Mouse (Mus musculus) liver, embryonic 16.5 days (tissue): Measurements from ENCODE around the gene Stard5. TPM values are rescaled to one million over a fixed set of nuclear protein-coding genes. Genes with fewer than 3 reads are reported as not detected.

Source experiments
- ATAC-seq: fragments of 200-750 bp; cut with Nextera tagmentation; 2 replicates; pipeline ENCODE4 v1.8.0; 2017; ENCODE audit warnings: low read depth, mild to moderate bottlenecking, moderate number of reproducible peaks, moderate library complexity
- H3K27ac ChIP-seq: fragments of 300-500 bp; sonication (generic); 2 replicates; pipeline ENCODE4 v1.5.1; 2014; ENCODE audit warnings: mild to moderate bottlenecking, low read length
- H3K27me3 ChIP-seq: fragments of 300-500 bp; sonication (generic); 2 replicates; pipeline ENCODE4 v1.6.1; 2014; ENCODE audit warnings: low read depth, low read length, mixed read lengths; ENCODE audit not compliant: control insufficient read depth, insufficient read depth
- H3K36me3 ChIP-seq: fragments of 300-500 bp; sonication (generic); 2 replicates; pipeline ENCODE4 v1.6.1; 2014; ENCODE audit warnings: mild to moderate bottlenecking; ENCODE audit not compliant: control insufficient read depth, insufficient read depth
- H3K4me1 ChIP-seq: fragments of 300-500 bp; sonication (generic); 2 replicates; pipeline ENCODE4 v1.6.1; 2014; ENCODE audit warnings: low read depth, low read length, mixed read lengths; ENCODE audit not compliant: control insufficient read depth
- H3K4me2 ChIP-seq: fragments of 300-500 bp; sonication (generic); 2 replicates; pipeline ENCODE4 v1.6.1; 2014; ENCODE audit warnings: low read depth, low read length, mixed read lengths
- H3K4me3 ChIP-seq: fragments of 300-500 bp; sonication (generic); 2 replicates; pipeline ENCODE4 v1.5.1; 2014; ENCODE audit warnings: low read depth, mild to moderate bottlenecking, low read length
- H3K9ac ChIP-seq: fragments of 300-500 bp; sonication (generic); 2 replicates; pipeline ENCODE4 v1.6.1; 2014; ENCODE audit warnings: low read depth, low read length
- H3K9me3 ChIP-seq: fragments of 300-500 bp; sonication (generic); replicated peaks from 2 replicates; pipeline ENCODE4 v1.6.1; 2016; ENCODE audit warnings: low read length; ENCODE audit not compliant: control insufficient read depth
- WGBS: fragments of 180-500 bp; shearing (Covaris S2); extraction: QIAGEN DNeasy Blood & Tissue Kit; methylation state at CpG from one replicate; pipeline ENCODE4 v1.1.7; 2014; ENCODE audit not compliant: insufficient replicate concordance; 5-methylcytosine and 5-hydroxymethylcytosine counted together
- polyA plus RNA-seq: library from polyadenylated mRNA; unstranded; fragments of >200 nt; fragmentation: Nextera tagmentation; extraction: Ambion mirVana; gene quantifications from 2 replicates; pipeline ENCODE4 v1.2.1, GENCODE M21; 2015

Gene Stard5
- polyA plus RNA-seq, 1 experiment from 2014 or later: 25.3 TPM

GRCm38 (mm10) chr7:83654938-83655630 lies 23.3 kb downstream of the Stard5 start:
- Histone ChIP-seq H3K36me3 (no peaks in the 10 kb centered on the region), H3K9ac (0 out of 2 replicates have a peak overlapping the region, but pooled peaks have one; percentile 15), H3K27ac (peak overlapping the region; percentile 60), H3K4me2 (peak overlapping the region; percentile 18; the same call in 1 of the 2 replicates), H3K4me1 (no peaks in the 10 kb centered on the region; the same call in 1 of the 2 replicates), H3K4me3 (peak overlapping the region; percentile 36), H3K27me3 (no peaks in the 10 kb centered on the region), H3K9me3 (no peaks in the 10 kb centered on the region)
- 20% methylated on average over 5 of the region's 5 CpGs for WGBS
- peak; percentile 50 for ATAC-seq

- Histone ChIP-seq H3K4me3 (no peak overlapping the region), H3K36me3 (no peaks in the 10 kb centered on the region), H3K4me1 (no peaks in the 10 kb centered on the region; the same call in 1 of the 2 replicates), H3K27ac (peak overlapping the region; percentile 64), H3K9me3 (no peaks in the 10 kb centered on the region), H3K27me3 (no peaks in the 10 kb centered on the region), H3K9ac (no peak overlapping the region), H3K4me2 (no peak overlapping the region)
- WGBS: 44% methylated on average over 1 of the region's 1 CpGs
- ATAC-seq: no peak
These were observed 27.0 kb downstream of the Stard5 start for GRCm38 (mm10) chr7:83658716-83659115.

- Histone ChIP-seq H3K9ac (no peak overlapping the region), H3K4me3 (no peak overlapping the region), H3K36me3 (no peaks in the 10 kb centered on the region), H3K4me1 (no peaks in the 10 kb centered on the region; the same call in 1 of the 2 replicates), H3K9me3 (no peaks in the 10 kb centered on the region), H3K27ac (peak overlapping the region; percentile 74), H3K4me2 (no peak overlapping the region), H3K27me3 (no peaks in the 10 kb centered on the region)
- peak; percentile 64 for ATAC-seq
- 51% methylated on average over 9 of the region's 9 CpGs for WGBS
These were observed 27.7 kb downstream of the Stard5 start for GRCm38 (mm10) chr7:83659159-83660065.

- Histone ChIP-seq H3K4me2 (no peak overlapping the region), H3K9ac (no peak overlapping the region), H3K4me3 (no peak overlapping the region), H3K9me3 (no peaks in the 10 kb centered on the region), H3K27ac (0 out of 2 replicates have a peak overlapping the region, but pooled peaks have one; percentile 17), H3K36me3 (no peaks in the 10 kb centered on the region), H3K27me3 (no peaks in the 10 kb centered on the region), H3K4me1 (no peaks in the 10 kb centered on the region; the same call in 1 of the 2 replicates)
- 83% methylated on average over 11 of the region's 11 CpGs for whole genome bisulfite sequencing
- ATAC-seq: no peak
These were observed 28.5 kb downstream of the Stard5 start for GRCm38 (mm10) chr7:83660273-83660691.

- ATAC-seq: no peak
- Histone ChIP-seq H3K9me3 (no peaks in the 10 kb centered on the region), H3K9ac (no peak overlapping the region), H3K27me3 (no peaks in the 10 kb centered on the region), H3K4me2 (no peak overlapping the region), H3K36me3 (no peaks in the 10 kb centered on the region), H3K4me3 (no peak overlapping the region), H3K4me1 (no peaks in the 10 kb centered on the region; the same call in 1 of the 2 replicates), H3K27ac (no peak overlapping the region)
- WGBS: 70% methylated on average over 10 of the region's 10 CpGs
These were observed 29.3 kb downstream of the Stard5 start for GRCm38 (mm10) chr7:83661031-83661430.

GRCm38 (mm10) chr7:83661763-83662162 lies 30.0 kb downstream of the Stard5 start:
- ATAC-seq: no peak
- no peaks in the 10 kb centered on the region for H3K27me3 ChIP-seq
- no peaks in the 10 kb centered on the region for H3K36me3 ChIP-seq
- H3K4me3 ChIP-seq: no peak overlapping the region
- H3K4me2 ChIP-seq: no peak overlapping the region
- 74% methylated on average over 3 of the region's 3 CpGs for WGBS
- H3K27ac ChIP-seq: no peak overlapping the region
- H3K4me1 ChIP-seq: no peaks in the 10 kb centered on the region; the same call in 1 of the 2 replicates
- no peaks in the 10 kb centered on the region for H3K9me3 ChIP-seq
- H3K9ac ChIP-seq: no peak overlapping the region

- Histone ChIP-seq H3K27me3 (no peaks in the 10 kb centered on the region), H3K9ac (no peak overlapping the region), H3K27ac (no peak overlapping the region), H3K4me1 (no peaks in the 10 kb centered on the region; the same call in 1 of the 2 replicates), H3K4me3 (no peak overlapping the region), H3K9me3 (no peaks in the 10 kb centered on the region), H3K36me3 (no peaks in the 10 kb centered on the region), H3K4me2 (no peak overlapping the region)
- no peak for ATAC-seq
- 62% methylated on average over 6 of the region's 6 CpGs for WGBS
These were observed 31.1 kb downstream of the Stard5 start for GRCm38 (mm10) chr7:83662711-83663375.

- Histone ChIP-seq H3K9ac (no peak overlapping the region), H3K27ac (no peak overlapping the region), H3K4me1 (no peaks in the 10 kb centered on the region), H3K36me3 (no peaks in the 10 kb centered on the region), H3K9me3 (no peaks in the 10 kb centered on the region), H3K27me3 (no peaks in the 10 kb centered on the region), H3K4me2 (no peak overlapping the region), H3K4me3 (no peak overlapping the region)
- WGBS: 69% methylated on average over 4 of the region's 4 CpGs
- no peak for ATAC-seq
These were observed 34.4 kb downstream of the Stard5 start for GRCm38 (mm10) chr7:83666087-83666595.
